Mouse (Mus musculus) megakaryocyte, adult 5-6 weeks (primary cell): ENCODE data around the gene Npr3. TPM values are rescaled to one million over a fixed set of nuclear protein-coding genes. Genes with fewer than 3 reads are reported as not detected.

Experiments
- total RNA-seq, 2 experiments: library from RNA; stranded (forward) in 1 of 2; stranded (reverse) in 1 of 2; fragments of 153-499, 151-499 nt in 1 of 2; fragments of 221-1000, 200-1000 nt in 1 of 2; gene quantifications; 2 replicates each; pipeline versions ENCODE4 v1.2.3 to v1.2.4; 2015 to 2017

Npr3 gene
- total RNA-seq, 2 experiments from 2014 or later: not detected

Other genes starting within 250 kb of the Npr3 start
- 639 and 700 TPM in 2 replicates for gene Sub1, start 89.7 kb upstream of the Npr3 start, total RNA-seq (2015)
- gene Sub1, start 89.7 kb upstream of the Npr3 start, total RNA-seq (2017): 625 and 748 TPM in 2 replicates
- 111 and 115 TPM in 2 replicates for gene Zfr, start 210.5 kb upstream of the Npr3 start, total RNA-seq (2015)
- 47.1 and 49.6 TPM in 2 replicates for gene Zfr, start 210.5 kb upstream of the Npr3 start, total RNA-seq (2017)